Mouse (Mus musculus): Measurements from ENCODE around the gene Lrrc25. TPM values are rescaled to one million over a fixed set of nuclear protein-coding genes. Genes with fewer than 3 reads are reported as not detected.
A peak's percentile ranks its signal among the peaks of the same experiment; 100 is the strongest.

The Lrrc25 gene
- total RNA-seq, 2 experiments from 2014 or later, result 0.70 to 0.96 TPM

DNA sequence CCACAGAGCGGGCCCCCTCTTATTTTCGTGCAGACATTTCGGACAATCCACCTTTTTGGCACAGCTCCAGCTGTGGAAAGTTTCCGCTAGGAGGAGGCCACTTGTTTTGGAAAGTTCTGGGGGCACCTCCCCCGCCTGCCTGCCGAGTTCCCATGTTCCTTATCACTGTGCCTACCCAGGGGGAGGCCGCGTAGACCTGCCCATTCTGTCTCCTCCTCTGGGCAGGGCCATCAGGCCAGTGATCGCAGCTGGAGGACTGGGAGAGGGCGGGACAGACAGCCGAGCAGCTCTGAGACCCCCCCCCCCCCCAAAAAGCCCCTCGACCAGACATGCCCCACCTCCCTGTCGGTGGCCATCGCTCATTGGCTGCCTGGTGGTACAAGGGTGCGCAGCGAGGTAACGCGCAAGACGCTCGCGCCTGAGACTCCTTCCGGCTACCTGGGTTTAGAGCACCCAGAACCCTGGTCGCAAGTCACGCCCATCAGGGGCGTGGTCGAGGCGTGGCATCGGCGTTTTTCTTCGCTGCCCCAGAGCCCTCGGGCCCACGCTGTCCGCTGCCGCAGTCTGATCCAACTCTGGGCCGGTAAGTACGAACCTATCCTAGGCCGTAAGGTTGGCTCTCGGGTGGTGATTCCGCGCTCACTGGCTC, 21.9 kb upstream of the Lrrc25 start, which contains the start of gene Isyna1:
Gene Isyna1 (plus strand): TSS at position 413 of the 649 bp plus-strand sequence.
- DNase-seq (ENCODE audit: extremely low spot score in 1 of 2, low spot score in 2 of 2), result peak; percentile 67 to 78
- H3K4me3 ChIP-seq, result peak within 1 kb of the TSS; percentile 55
- intact Hi-C loops (cut with DNase I), result no loop called here
- TF ChIP-seq CTCF (IDR thresholded peaks at IDR 0.05), result no peak
- H3K27ac ChIP-seq, result peak within 1 kb of the TSS; percentile 56

DNA sequence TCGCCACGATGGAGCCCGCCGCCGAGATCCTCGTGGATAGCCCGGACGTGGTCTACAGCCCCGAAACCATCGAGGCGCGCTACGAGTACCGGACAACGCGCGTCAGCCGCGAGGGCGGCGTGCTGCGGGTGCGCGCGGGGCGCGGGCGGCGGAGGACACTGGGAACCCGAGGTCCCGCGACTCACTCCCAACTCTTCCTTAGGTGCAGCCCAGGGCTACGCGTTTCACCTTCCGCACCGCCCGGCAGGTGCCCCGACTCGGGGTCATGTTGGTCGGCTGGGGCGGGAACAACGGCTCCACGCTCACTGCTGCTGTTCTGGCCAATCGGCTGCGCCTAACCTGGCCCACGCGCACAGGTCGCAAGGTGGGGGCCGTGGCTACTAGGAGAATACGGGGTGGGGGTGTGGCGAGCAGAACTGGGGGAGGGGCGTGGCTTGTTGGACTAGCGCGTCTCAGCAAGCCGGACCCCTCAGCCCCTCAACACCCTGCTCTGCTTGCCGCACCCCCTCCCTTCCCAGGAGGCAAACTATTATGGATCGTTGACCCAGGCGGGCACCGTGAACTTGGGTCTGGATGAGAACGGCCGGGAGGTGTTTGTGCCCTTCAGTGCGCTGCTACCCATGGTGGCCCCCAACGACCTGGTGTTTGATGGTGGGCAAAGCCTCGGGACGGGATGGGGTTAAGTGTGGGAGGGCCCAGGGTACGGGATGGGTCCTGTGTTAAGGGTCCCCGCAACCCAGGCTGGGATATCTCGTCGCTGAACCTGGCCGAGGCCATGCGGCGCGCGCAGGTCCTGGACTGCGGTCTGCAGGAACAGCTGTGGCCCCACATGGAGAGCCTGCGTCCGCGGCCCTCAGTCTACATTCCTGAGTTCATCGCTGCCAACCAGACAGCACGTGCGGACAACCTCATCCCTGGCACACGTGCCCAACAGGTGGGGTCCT, 21.1 kb upstream of the Lrrc25 start:
- no peak for TF ChIP-seq CTCF (IDR thresholded peaks at IDR 0.05)
- intact Hi-C loops (cut with DNase I), result no loop called here
- peak in 1 of 2 experiments; percentile 51 for DNase-seq (ENCODE audit: extremely low spot score in 1 of 2, low spot score in 2 of 2)

DNA sequence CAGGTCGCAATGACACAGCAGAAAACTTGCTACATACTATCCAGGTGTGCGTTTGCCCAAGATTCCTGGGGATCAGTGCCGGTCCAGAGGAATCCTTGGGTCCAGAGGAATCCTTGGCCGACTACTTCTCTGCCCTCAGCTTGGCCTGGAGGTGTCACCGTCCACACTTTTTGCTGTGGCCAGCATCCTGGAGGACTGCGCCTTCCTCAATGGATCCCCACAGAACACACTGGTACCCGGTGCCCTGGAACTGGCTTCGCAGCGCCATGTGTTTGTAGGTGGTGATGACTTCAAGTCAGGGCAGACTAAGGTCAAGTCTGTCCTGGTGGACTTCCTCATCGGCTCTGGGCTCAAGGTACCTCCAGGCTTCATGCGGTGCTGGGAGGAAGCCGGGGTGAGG, 20.1 kb upstream of the Lrrc25 start:
- intact Hi-C loops (cut with DNase I), result no loop called here
- Histone ChIP-seq H3K4me3 (no peak overlapping the region), H3K27ac (no peak overlapping the region)
- TF ChIP-seq CTCF (IDR thresholded peaks at IDR 0.05), result no peak
- no peak for DNase-seq (ENCODE audit: extremely low spot score in 1 of 2, low spot score in 2 of 2)

More for the DNA sequence above, 21.1 kb upstream of the Lrrc25 start:
- peak overlapping the region; percentile 56 for H3K27ac ChIP-seq
- H3K4me3 ChIP-seq, result peak overlapping the region; percentile 55

DNA sequence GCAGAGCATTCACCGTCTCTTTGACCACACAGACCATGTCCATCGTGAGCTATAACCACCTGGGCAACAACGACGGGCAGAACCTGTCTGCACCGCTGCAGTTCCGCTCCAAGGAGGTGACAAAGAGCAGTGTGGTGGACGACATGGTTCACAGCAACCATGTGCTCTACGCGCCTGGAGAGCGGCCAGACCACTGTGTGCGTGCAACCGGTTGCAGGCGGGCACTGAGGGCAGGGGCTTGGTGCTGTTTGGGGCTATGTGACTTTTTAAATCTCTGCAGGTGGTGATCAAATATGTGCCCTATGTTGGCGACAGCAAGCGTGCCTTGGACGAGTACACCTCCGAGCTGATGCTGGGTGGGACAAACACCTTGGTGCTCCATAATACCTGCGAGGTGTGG, 19.7 kb upstream of the Lrrc25 start:
- no peak for TF ChIP-seq CTCF (IDR thresholded peaks at IDR 0.05)
- H3K4me3 ChIP-seq, result no peak overlapping the region
- no peak overlapping the region for H3K27ac ChIP-seq
- intact Hi-C loops (cut with DNase I), result no loop called here
- DNase-seq (ENCODE audit: extremely low spot score in 1 of 2, low spot score in 2 of 2), result no peak

DNA sequence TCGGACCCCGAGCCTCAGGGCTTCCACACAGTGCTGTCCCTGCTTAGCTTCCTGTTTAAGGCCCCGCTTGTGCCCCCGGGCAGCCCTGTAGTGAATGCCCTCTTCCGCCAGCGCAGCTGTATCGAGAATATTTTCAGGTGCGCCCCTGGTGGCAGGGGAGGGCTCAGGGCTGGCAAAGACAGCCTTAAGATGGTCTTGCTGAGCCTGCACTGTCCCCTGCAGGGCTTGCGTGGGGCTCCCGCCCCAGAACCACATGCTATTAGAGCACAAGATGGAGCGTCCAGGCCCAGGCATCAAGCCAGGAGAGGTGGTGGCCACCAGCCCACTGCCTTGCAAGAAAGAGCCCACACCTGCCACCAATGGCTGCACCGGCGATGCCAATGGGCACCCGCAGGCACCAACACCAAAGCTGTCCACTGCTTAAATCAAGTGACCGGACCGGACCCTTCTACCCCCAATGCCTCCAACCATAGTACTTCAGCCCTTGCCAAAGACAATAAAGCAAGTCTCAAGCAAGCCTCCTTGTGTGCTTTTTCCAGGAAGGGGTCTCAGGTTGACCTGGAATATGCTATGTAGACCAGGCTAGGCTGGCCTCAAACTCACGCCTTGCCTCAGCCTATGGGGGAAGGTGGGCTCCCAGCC, 19.1 kb upstream of the Lrrc25 start:
- TF ChIP-seq CTCF (IDR thresholded peaks at IDR 0.05), result peak; percentile 29
- intact Hi-C loops (cut with DNase I), result no loop called here
- H3K4me3 ChIP-seq, result no peak overlapping the region
- no peak for DNase-seq (ENCODE audit: extremely low spot score in 1 of 2, low spot score in 2 of 2)
- no peak overlapping the region for H3K27ac ChIP-seq

DNA sequence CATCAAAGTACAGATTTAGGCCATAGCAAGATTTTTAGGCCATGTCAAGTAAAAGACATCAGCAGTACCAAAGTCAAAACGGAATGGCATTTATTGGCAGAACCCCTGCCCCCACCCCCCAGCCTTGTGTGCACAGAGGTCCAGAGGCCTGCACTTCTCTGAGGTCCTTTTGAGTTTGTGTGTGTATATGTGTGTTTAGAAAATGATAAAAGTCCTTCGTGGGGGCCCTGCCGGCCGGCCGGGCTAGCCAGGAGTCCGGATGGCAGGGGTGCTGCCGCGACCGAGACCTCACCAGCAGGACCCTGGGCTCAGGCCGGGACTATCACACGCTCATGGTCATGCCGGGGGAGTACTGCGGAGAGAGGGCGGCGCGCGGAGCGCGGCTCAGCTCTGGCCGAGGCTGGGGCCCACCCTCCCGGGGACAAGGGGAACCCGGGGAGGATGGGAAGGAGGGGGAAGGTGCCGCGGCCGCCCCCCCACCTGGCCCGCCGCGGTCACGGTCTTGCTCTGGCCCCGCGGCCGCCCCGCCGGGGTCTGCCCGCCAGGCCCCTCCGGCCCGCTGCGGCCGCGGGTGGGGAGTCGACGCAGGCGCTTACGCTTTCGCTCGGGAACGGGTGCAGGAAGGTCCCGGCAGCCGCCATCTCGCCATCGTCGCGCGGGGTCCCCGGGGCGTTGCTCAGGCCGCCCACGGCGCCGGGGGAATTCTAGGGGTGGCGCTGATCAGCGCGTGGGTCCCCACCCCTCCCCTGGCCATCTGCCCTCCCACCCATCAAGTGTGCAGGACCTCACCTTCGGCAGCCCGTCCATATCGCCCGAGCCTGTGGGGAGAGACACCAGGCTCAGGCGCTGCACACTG, 18.3 kb upstream of the Lrrc25 start:
- Histone ChIP-seq H3K4me3 (peak overlapping the region; percentile 14; the same call in 1 of the 2 replicates), H3K27ac (peak overlapping the region; percentile 30)
- no peak for TF ChIP-seq CTCF (IDR thresholded peaks at IDR 0.05)
- intact Hi-C loops (cut with DNase I), result no loop called here
- DNase-seq (ENCODE audit: extremely low spot score in 1 of 2, low spot score in 2 of 2), result no peak

DNA sequence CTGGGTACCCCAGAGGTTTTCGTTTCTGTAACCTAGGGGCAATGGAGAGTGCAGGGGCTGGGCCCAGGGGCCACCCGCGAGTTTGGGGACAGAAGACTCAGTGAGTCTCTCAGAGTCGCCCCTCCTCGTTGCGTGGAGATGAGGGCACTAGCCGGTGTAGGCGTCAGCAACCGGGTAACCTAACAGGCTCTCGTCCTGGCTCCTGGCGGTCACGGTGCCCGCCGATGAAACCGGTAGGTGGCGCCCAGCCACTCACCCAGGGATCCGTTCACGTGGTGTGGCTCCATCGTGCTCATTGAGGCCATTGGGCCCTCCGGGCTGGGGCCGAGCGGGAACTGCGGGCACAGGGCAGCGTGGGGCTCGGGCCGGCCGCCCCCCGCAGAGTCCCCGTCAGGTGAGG, 17.7 kb upstream of the Lrrc25 start:
- TF ChIP-seq CTCF (IDR thresholded peaks at IDR 0.05), result peak; percentile 71
- intact Hi-C loops (cut with DNase I), result no loop called here
- Histone ChIP-seq H3K4me3 (peak overlapping the region; percentile 14; the same call in 1 of the 2 replicates), H3K27ac (peak overlapping the region; percentile 37)
- peak; percentile 81 to 86 for DNase-seq (ENCODE audit: extremely low spot score in 1 of 2, low spot score in 2 of 2)

DNA sequence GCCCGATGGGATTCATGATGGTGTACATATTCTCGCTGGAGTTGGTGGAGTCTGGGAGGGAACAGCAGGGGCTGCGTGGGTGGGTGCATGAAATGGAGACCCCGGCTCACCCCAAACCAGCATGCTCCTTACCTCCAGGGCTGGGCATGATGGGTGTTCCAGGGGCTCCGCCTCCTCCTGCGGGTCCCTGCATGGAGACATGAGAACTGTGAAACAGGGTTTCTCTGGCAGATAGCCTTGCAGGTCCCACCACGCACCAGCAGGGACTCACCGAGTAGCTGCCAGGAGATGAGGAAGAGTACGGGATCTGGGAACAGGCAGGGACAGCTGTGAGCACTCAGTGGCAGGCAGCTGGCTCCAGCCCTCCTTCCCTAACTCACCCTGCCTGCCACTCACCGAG, 17.2 kb upstream of the Lrrc25 start:
- Histone ChIP-seq H3K27ac (peak overlapping the region; percentile 37), H3K4me3 (0 out of 2 replicates have a peak overlapping the region, but pooled peaks have one; percentile 14)
- TF ChIP-seq CTCF (IDR thresholded peaks at IDR 0.05), result no peak
- intact Hi-C loops (cut with DNase I), result no loop called here
- DNase-seq (ENCODE audit: extremely low spot score in 1 of 2, low spot score in 2 of 2), result no peak

DNA sequence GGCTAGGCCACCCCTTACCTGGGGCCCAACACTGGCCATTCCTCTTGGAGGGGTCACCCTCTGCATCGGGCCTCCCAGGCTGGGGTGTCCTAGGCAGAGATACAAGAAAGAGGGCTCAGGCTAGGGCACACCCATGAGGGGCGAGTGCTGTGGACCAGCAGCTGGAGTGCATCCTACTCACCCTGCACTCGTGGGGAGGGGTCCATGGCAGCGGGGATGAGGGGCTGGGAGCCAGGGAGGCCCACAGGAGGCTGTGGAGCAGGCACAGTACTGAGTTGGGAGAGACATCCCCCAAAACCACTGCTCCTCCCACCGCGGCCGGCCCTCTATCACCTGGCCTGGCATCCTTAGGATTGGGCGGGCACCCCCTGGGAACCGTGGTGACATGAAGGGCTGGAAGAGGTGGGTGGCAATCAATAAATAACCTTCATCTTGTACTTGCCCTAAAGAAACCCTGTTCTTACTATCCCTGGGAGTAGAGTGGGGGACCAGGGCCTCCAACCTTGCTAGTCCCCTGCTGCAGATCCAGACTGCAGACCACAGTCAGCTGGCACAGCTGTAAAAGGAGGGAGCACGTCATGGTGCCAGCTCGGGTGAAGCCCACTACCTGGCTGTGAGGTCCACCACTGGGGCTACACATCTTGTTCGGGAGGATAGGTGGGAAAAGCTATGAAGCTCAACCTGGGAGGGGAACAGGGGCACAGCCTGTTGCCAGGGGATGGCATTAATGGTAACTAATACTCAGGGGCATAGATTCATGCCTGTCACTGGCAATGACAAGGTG, 16.3 kb upstream of the Lrrc25 start:
- intact Hi-C loops (cut with DNase I), result no loop called here
- no peak for TF ChIP-seq CTCF (IDR thresholded peaks at IDR 0.05)
- DNase-seq (ENCODE audit: extremely low spot score in 1 of 2, low spot score in 2 of 2), result no peak
- Histone ChIP-seq H3K4me3 (no peak overlapping the region), H3K27ac (peak overlapping the region; percentile 79; the same call in 1 of the 2 replicates)

Data from left cerebral cortex, adult 2 months (tissue).